Mouse (Mus musculus) CD4-positive naive resting alpha-beta T cell, adult 57 days (primary cell): Measurements from ENCODE around the gene Prkg2. TPM values are rescaled to one million over a fixed set of nuclear protein-coding genes. Genes with fewer than 3 reads are reported as not detected.

ENCODE experiments used
- total RNA-seq: library from RNA; stranded (reverse); gene quantifications from one replicate; pipeline ENCODE4 v1.2.4, GENCODE M21; 2023

The Prkg2 gene
- total RNA-seq = not detected

GRCm38 (mm10) chr5:99036596-99037441 lies at the start of gene Prkg2:
Gene Prkg2 (minus strand): TSS chr5:99037351.

Other genes with a start within 250 kb of the Prkg2 start
- gene Bmp3, start 182.9 kb downstream of the Prkg2 start, total RNA-seq = not detected